In genomic region chr5:129786818-129787790, GRCm38 (mm10) we compare ENCODE assay signal across 8 mouse cellular contexts. TPM values are rescaled to one million over a fixed set of nuclear protein-coding genes. Genes with fewer than 3 reads are reported as not detected.
A peak's percentile ranks its signal among the peaks of the same experiment; 100 is the strongest.
DNase-seq lines count a peak whose midpoint lies in the region; ATAC-seq lines count a peak whose summit lies in the region.

Gene Psph (minus strand): TSS chr5:129787449.

- peak within 1 kb of the TSS; percentile 85 for H3K4me2 ChIP-seq in intestine, embryonic 14.5 days (ENCODE audit: low read length)

- intact Hi-C loops in left cerebral cortex, postnatal 14 days (cut with DNase I) = no loop called here

- ATAC-seq in intestine, embryonic 14.5 days (replicated peaks; ENCODE audit: low FRiP score, low TSS enrichment, low read depth) = peak; percentile 99

- DNase-seq in adrenal gland, adult 18-20 months (ENCODE audit: low spot score in 2 of 2) = peak; percentile 90 to 91
- DNase-seq in embryo, embryonic 11 days = peak; percentile 100
- DNase-seq in gastrocnemius, postnatal 25 days = peak; percentile 96
- DNase-seq in intestine, embryonic 14.5 days (ENCODE audit: low spot score) = peak; percentile 100
- DNase-seq in left cerebral cortex, postnatal 14 days (ENCODE audit: low spot score in 2 of 2) = peak; percentile 98 to 99
- DNase-seq in mesoderm, embryonic 11.5 days (ENCODE audit: low read depth, low spot score) = peak; percentile 100
- DNase-seq in right cerebral cortex, postnatal 36 days (ENCODE audit: low spot score in 2 of 2) = peak; percentile 97 to 98
- DNase-seq in yolk sac, embryonic 10.5 days (ENCODE audit: low spot score) = peak; percentile 98

- whole genome bisulfite sequencing in intestine, embryonic 14.5 days = under 1% methylated on average over 73 of the region's 73 CpGs

- H3K9ac ChIP-seq in intestine, embryonic 14.5 days (ENCODE audit: low read length) = peak within 1 kb of the TSS; percentile 94

- H3K27me3 ChIP-seq in intestine, embryonic 14.5 days (replicated peaks; ENCODE audit: control insufficient read depth, insufficient read depth, low read length) = no peaks in the 10 kb centered on the region

- peaks cover 36% of the 10 kb centered on the region for H3K36me3 ChIP-seq in intestine, embryonic 14.5 days (ENCODE audit: control insufficient read depth, insufficient read depth, low read length)

- peak within 1 kb of the TSS; percentile 80 for H3K4me3 ChIP-seq in intestine, embryonic 14.5 days (ENCODE audit: low read depth, low read length)

- H3K9me3 ChIP-seq in intestine, embryonic 14.5 days (ENCODE audit: control insufficient read depth, low read length) = no peaks in the 10 kb centered on the region

- peak within 1 kb of the TSS; percentile 97 for H3K27ac ChIP-seq in intestine, embryonic 14.5 days (ENCODE audit: low read depth)

- peaks cover 12% of the 10 kb centered on the region for H3K4me1 ChIP-seq in intestine, embryonic 14.5 days (replicated peaks; ENCODE audit: control insufficient read depth, insufficient read depth, low read length)

RNA-seq across cellular contexts. Expression of gene Psph, which starts in this region (rescaled TPM):
- total RNA-seq in adrenal gland, adult 18-20 months (2021) = 10 to 100 TPM; 22.5 to 26.0 TPM
- 10 to 100 TPM; 11.6 to 12.3 TPM for total RNA-seq in gastrocnemius, postnatal 25 days (2021)
- 43.9 and 47.9 TPM in 2 replicates for polyA plus RNA-seq in intestine, embryonic 14.5 days (2014; fragmentation: Nextera tagmentation; extraction: Ambion mirVana)
- total RNA-seq in left cerebral cortex, postnatal 14 days (2021) = 10 to 100 TPM; 25.4 to 26.0 TPM

Comparison
In these comparisons a context has a peak if more than half of its experiments do, and no peak if none do; other contexts are left out.
1. Peak in every context shown above with its lines: DNase-seq, ATAC-seq, H3K4me3 ChIP-seq and H3K27ac ChIP-seq.